Mouse (Mus musculus) limb, embryonic 11.5 days (tissue): ENCODE results near the gene Slc4a4. TPM values are rescaled to one million over a fixed set of nuclear protein-coding genes. Genes with fewer than 3 reads are reported as not detected.

Experiments
- ATAC-seq: fragments of 200-750 bp; cut with Nextera tagmentation; 2 replicates; pipeline ENCODE4 v1.8.0; 2017; ENCODE audit warnings: low read depth; ENCODE audit not compliant: insufficient number of reproducible peaks, low FRiP score, low TSS enrichment
- DNase-seq: peaks from one replicate; pipeline ENCODE4 v3.0.0-alpha.2; 2015; ENCODE audit warnings: low spot score
- H3K27ac ChIP-seq: fragments of 300-500 bp; sonication (generic); replicated peaks from 2 replicates; pipeline ENCODE4 v1.5.1; 2014; ENCODE audit warnings: low read depth, mild to moderate bottlenecking, low read length
- H3K27me3 ChIP-seq: fragments of 300-500 bp; sonication (generic); 2 replicates; pipeline ENCODE4 v1.6.1; 2014; ENCODE audit warnings: mild to moderate bottlenecking, low read length, mixed read lengths; ENCODE audit not compliant: control insufficient read depth, insufficient read depth
- H3K36me3 ChIP-seq: fragments of 300-500 bp; sonication (generic); 2 replicates; pipeline ENCODE4 v1.6.1; 2014; ENCODE audit warnings: mild to moderate bottlenecking, low read length, moderate library complexity, mixed read lengths; ENCODE audit not compliant: control insufficient read depth, insufficient read depth
- H3K4me1 ChIP-seq: fragments of 300-500 bp; sonication (generic); 2 replicates; pipeline ENCODE4 v1.6.1; 2014; ENCODE audit warnings: low read length, mixed read lengths; ENCODE audit not compliant: control insufficient read depth, insufficient read depth
- H3K4me2 ChIP-seq: fragments of 300-500 bp; sonication (generic); 2 replicates; pipeline ENCODE4 v1.6.1; 2014; ENCODE audit warnings: low read depth, mild to moderate bottlenecking, moderate library complexity; ENCODE audit not compliant: severe bottlenecking
- H3K4me3 ChIP-seq: fragments of 300-500 bp; sonication (generic); 2 replicates; pipeline ENCODE4 v1.5.1; 2014; ENCODE audit warnings: low read depth, low read length
- H3K9ac ChIP-seq: fragments of 300-500 bp; sonication (generic); 2 replicates; pipeline ENCODE4 v1.6.1; 2014; ENCODE audit warnings: mild to moderate bottlenecking, low read length
- H3K9me3 ChIP-seq: fragments of 300-500 bp; sonication (generic); 2 replicates; pipeline ENCODE4 v1.6.1; 2016; ENCODE audit warnings: low read length; ENCODE audit not compliant: control insufficient read depth
- WGBS: fragments of 180-500 bp; shearing (Covaris S2); extraction: QIAGEN DNeasy Blood & Tissue Kit; methylation state at CpG from one replicate; pipeline ENCODE4 v1.1.7; 2014; 5-methylcytosine and 5-hydroxymethylcytosine counted together
- polyA plus RNA-seq: library from polyadenylated mRNA; unstranded; fragments of >200 nt; fragmentation: Nextera tagmentation; extraction: Ambion mirVana; gene quantifications from 2 replicates; pipeline ENCODE4 v1.2.1, GENCODE M21; 2014

The Slc4a4 gene
- polyA plus RNA-seq, 1 experiment from 2014 or later, result 1.9 TPM

DNA sequence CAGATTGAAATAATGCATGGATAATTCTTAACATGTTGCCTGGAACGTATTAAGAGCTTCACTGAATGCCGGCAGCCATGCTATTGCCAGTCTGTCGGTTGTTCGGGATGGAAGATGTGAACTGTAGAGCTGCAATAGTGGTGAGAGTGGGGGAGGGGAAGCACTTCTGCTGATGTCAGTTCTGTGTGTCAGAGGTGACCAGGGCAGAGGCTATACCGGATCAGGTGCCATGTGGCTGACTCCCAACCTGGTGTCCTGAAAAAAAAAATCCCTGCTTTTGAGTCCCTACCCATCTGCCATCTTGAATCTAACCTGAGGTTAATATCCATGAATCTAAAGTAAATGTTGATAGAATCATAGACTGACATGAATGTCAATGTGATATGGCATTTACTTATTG, 39.0 kb downstream of the Slc4a4 start:
- 91% methylated on average over 5 of the region's 5 CpGs for WGBS
- DNase-seq (no peak), ATAC-seq (no peak)
- no peaks in the 10 kb centered on the region for H3K9me3 ChIP-seq
- H3K27me3 ChIP-seq, result no peaks in the 10 kb centered on the region
- H3K27ac ChIP-seq, result no peak overlapping the region
- H3K4me3 ChIP-seq, result no peak overlapping the region
- peaks cover 11% of the 10 kb centered on the region; the same call in 1 of the 2 replicates for H3K4me1 ChIP-seq
- H3K36me3 ChIP-seq, result no peaks in the 10 kb centered on the region
- H3K9ac ChIP-seq, result no peak overlapping the region
- no peak overlapping the region for H3K4me2 ChIP-seq

DNA sequence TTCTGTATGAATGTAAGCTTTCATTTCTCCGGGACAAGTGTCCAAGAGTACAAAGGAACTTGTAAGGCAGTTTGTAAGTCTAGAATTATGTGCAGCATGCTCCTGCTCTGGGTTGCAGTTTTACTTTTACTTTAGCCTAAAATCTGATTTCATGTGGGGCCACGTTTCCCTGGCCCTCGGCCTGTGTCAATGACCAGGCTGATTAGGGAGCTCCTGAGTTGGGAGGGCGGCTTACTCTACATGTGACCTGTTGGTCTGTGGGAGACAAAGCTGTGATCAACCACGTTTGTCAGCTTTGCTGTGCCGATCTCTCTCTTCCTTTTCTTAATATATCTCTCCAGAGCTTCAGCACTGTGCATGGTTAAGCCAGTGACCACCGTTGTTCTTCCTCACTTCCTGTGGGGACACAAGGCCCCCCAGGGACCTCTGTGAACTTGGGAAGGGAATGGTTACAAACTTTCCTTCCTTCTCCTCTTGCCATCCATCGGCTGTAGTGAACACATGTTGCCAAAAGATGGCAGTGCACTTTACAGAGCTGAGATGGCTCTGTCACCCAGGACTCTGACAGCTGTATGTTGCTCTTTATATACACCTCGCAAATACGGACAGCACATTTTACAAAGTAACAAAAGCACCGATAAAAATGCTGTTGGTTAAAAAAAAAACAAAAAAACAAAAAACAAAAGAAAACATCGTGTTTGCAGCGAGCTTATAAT, 41.7 kb downstream of the Slc4a4 start:
- no peak overlapping the region for H3K27ac ChIP-seq
- 52% methylated on average over 13 of the region's 13 CpGs for WGBS
- no peaks in the 10 kb centered on the region for H3K9me3 ChIP-seq
- peaks cover 11% of the 10 kb centered on the region; the same call in 1 of the 2 replicates for H3K4me1 ChIP-seq
- peak; percentile 44 for DNase-seq
- ATAC-seq, result no peak
- no peak overlapping the region for H3K4me3 ChIP-seq
- no peak overlapping the region for H3K9ac ChIP-seq
- H3K36me3 ChIP-seq, result no peaks in the 10 kb centered on the region
- no peak overlapping the region for H3K4me2 ChIP-seq
- H3K27me3 ChIP-seq, result no peaks in the 10 kb centered on the region

DNA sequence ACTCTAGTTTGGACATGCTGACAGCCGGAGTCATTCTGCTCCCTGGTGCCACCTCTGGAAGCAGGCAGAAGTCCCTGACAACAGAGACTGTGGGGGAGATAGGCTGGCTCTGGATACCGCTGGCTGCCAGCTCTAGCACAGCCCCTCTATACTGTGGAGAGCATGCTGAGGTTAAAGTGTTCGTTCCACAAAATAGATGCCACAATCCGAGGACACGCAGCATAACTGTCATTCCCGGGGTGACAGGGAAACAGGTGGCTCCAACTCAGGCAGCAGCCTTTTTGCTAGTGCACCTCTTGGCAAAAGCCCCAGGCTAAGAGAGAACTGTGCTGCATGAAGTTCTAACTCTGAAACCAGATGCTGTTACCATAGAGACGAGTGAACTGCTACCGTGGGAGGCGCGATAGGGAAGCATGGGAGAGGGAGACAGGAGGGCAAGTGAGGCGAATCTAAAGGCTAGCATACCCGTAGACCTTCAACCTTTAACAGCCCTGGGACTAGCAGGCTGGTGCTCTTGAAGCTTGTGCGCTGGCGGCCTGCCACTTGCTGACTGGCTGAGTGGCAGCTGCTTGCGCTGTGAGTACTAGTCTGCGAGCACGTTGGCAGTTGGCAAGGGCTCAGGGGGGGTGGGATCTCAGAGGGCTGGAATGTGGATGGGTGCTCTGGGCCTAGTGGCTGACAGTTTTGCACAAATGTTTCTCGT, 42.9 kb downstream of the Slc4a4 start:
- peak; percentile 66 for ATAC-seq
- Histone ChIP-seq H3K4me3 (no peak overlapping the region), H3K4me2 (no peak overlapping the region), H3K9me3 (no peaks in the 10 kb centered on the region), H3K4me1 (peaks cover 11% of the 10 kb centered on the region; the same call in 1 of the 2 replicates), H3K36me3 (no peaks in the 10 kb centered on the region), H3K27me3 (no peaks in the 10 kb centered on the region), H3K27ac (no peak overlapping the region), H3K9ac (no peak overlapping the region)
- peak; percentile 39 for DNase-seq
- 49% methylated on average over 18 of the region's 18 CpGs for WGBS

DNA sequence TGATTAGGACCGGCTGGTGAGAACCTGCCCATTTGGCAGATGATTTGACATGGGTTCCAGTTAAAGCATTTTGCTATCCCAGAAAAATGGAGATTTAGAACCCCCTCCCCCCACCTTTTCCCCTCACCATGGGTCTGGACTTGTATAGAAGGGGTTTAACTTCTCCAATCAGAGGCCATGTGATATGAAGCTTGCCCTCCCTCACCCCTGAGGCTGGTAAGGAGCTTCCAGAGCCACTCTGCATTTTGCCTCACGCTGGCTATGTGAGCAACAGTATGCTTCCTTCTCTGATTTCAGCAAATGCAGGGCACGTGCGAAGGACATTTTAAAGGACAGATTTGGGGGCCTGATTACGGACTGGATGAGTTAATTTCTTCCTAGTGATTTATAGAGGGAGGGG, 43.5 kb downstream of the Slc4a4 start:
- 65% methylated on average over 5 of the region's 5 CpGs for WGBS
- no peak for DNase-seq
- Histone ChIP-seq H3K4me1 (peaks cover 11% of the 10 kb centered on the region; the same call in 1 of the 2 replicates), H3K9me3 (no peaks in the 10 kb centered on the region), H3K4me2 (no peak overlapping the region), H3K36me3 (no peaks in the 10 kb centered on the region), H3K27ac (no peak overlapping the region), H3K4me3 (no peak overlapping the region), H3K27me3 (no peaks in the 10 kb centered on the region), H3K9ac (no peak overlapping the region)
- no peak for ATAC-seq

DNA sequence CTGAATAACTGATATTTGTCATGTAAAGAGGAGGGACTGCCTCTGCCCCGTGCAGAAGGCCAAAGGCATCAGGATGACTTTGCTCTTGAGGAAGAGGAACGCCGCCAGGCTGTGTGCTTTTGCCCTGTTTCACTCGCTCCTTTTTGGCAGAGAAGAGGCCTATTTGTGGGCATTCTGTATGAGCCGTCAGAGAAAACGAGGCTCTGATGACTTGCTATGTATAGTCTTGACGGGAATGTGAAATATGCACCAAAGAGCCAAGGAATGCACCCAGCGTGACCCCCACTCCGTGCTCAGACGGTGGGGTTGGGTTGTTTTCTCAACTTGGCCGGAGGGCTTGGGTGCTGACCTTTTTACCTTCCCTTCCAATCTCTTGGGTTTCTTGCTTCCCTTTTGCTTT, 44.0 kb downstream of the Slc4a4 start:
- H3K27ac ChIP-seq, result no peak overlapping the region

DNA sequence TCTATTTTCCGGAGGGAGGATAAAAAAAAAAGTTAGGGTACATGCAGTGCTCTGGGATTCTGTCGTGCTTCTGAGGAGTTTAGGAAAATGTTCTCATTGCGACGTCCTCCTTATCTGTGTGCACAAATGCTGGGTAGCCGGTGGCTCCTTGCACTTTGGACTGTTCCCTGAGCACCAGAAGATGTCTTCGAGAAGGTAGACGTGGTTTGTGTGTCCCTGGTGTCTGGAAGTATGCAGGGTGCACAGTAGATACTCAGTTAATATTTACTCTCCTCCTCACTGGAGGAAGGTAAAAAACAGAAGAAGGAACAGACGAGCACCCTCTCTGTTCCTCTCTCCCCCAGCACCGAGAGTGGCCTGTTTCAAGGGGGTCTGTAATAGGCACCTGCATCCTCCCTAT, 44.6 kb downstream of the Slc4a4 start:
- H3K36me3 ChIP-seq, result no peaks in the 10 kb centered on the region
- H3K9ac ChIP-seq, result no peak overlapping the region
- H3K4me2 ChIP-seq, result no peak overlapping the region
- peaks cover 11% of the 10 kb centered on the region; the same call in 1 of the 2 replicates for H3K4me1 ChIP-seq
- DNase-seq (no peak), ATAC-seq (no peak)
- no peak overlapping the region for H3K27ac ChIP-seq
- 88% methylated on average over 9 of the region's 9 CpGs for WGBS
- no peaks in the 10 kb centered on the region for H3K9me3 ChIP-seq
- H3K4me3 ChIP-seq, result no peak overlapping the region
- H3K27me3 ChIP-seq, result no peaks in the 10 kb centered on the region

More for the DNA sequence above, 44.0 kb downstream of the Slc4a4 start:
- Histone ChIP-seq H3K4me2 (no peak overlapping the region), H3K9me3 (no peaks in the 10 kb centered on the region), H3K4me3 (no peak overlapping the region), H3K27me3 (no peaks in the 10 kb centered on the region), H3K36me3 (no peaks in the 10 kb centered on the region), H3K4me1 (peaks cover 11% of the 10 kb centered on the region; the same call in 1 of the 2 replicates), H3K9ac (no peak overlapping the region)
- DNase-seq (no peak), ATAC-seq (no peak)
- WGBS, result 68% methylated on average over 11 of the region's 11 CpGs

DNA sequence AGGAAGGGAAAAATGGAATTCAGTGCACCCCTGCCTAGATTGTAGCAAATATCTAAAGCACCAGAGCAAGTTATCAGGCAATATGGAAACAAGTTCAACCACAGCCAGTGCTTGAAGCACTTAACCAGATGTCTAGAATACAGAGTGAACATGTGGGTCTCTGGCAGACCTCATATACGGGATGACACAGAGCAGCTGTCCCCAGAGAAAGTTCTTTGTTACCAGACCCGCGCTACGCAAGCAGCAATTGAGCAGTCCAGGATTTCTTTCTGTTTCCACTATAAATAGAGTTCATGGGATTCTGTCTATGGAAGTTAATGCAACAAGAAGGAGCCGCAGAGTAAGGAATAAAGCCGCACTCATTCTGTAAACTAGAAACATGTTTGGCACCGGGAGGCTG, 46.8 kb downstream of the Slc4a4 start:
- no peaks in the 10 kb centered on the region for H3K9me3 ChIP-seq
- ATAC-seq (no peak), DNase-seq (no peak)
- no peaks in the 10 kb centered on the region for H3K36me3 ChIP-seq
- no peaks in the 10 kb centered on the region for H3K27me3 ChIP-seq
- H3K4me3 ChIP-seq, result no peak overlapping the region
- H3K27ac ChIP-seq, result no peak overlapping the region
- H3K4me2 ChIP-seq, result no peak overlapping the region
- no peak overlapping the region for H3K9ac ChIP-seq
- WGBS, result 76% methylated on average over 7 of the region's 7 CpGs
- H3K4me1 ChIP-seq, result peaks cover 11% of the 10 kb centered on the region; the same call in 1 of the 2 replicates

DNA sequence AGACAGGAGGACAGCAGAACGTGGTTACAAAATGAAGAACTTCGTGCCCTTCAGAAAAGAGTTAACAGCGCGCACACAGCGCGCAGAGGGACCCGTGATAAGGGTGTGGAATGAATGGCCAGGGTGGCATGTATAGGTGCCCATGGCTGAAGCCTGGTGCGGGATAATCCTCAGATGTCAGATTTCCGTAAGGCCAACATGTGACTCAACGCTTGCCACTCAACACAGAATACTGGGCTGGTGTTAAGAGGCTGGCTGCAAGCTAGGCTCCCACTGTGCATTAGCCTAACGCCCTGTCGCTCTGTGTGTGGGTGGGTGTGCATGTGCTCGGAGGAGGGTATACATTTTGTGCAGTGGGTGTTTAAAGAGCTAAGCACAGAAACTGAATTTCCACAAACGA, 47.3 kb downstream of the Slc4a4 start:
- no peaks in the 10 kb centered on the region for H3K36me3 ChIP-seq
- H3K27me3 ChIP-seq, result no peaks in the 10 kb centered on the region
- no peaks in the 10 kb centered on the region for H3K9me3 ChIP-seq
- peaks cover 11% of the 10 kb centered on the region; the same call in 1 of the 2 replicates for H3K4me1 ChIP-seq
- DNase-seq (no peak), ATAC-seq (no peak)
- no peak overlapping the region for H3K27ac ChIP-seq
- no peak overlapping the region for H3K4me3 ChIP-seq
- H3K4me2 ChIP-seq, result no peak overlapping the region
- 86% methylated on average over 14 of the region's 14 CpGs for WGBS
- H3K9ac ChIP-seq, result no peak overlapping the region
